Mouse (Mus musculus) lung, embryonic 16.5 days (tissue): ENCODE measurements at regions not wholly inside any gene's neighbourhood (a gene's known extent, or its start where the extent isn't known, plus 50 kb on each side); places are given as distances from the start of the nearest gene placed in this dataset.

Source experiments
- ATAC-seq: fragments of 200-750 bp; cut with Nextera tagmentation; 2 replicates; pipeline ENCODE4 v1.8.0; 2017; ENCODE audit warnings: low read depth, mild to moderate bottlenecking, moderate library complexity
- H3K27ac ChIP-seq: fragments of 300-500 bp; sonication (generic); 2 replicates; pipeline ENCODE4 v1.5.1; 2014; ENCODE audit warnings: mild to moderate bottlenecking, control low read depth, low read length
- H3K27me3 ChIP-seq: fragments of 300-500 bp; sonication (generic); 2 replicates; pipeline ENCODE4 v1.6.1; 2014; ENCODE audit warnings: low read depth, low read length, mixed read lengths; ENCODE audit not compliant: control insufficient read depth, insufficient read depth
- H3K36me3 ChIP-seq: fragments of 300-500 bp; sonication (generic); 2 replicates; pipeline ENCODE4 v1.6.1; 2014; ENCODE audit warnings: low read length; ENCODE audit not compliant: control insufficient read depth, insufficient read depth
- H3K4me1 ChIP-seq: fragments of 300-500 bp; sonication (generic); replicated peaks from 2 replicates; pipeline ENCODE4 v1.6.1; 2014; ENCODE audit warnings: low read length, mixed read lengths; ENCODE audit not compliant: control insufficient read depth, insufficient read depth
- H3K4me2 ChIP-seq: fragments of 300-500 bp; sonication (generic); 2 replicates; pipeline ENCODE4 v1.6.1; 2014; ENCODE audit warnings: low read depth, low read length, control low read depth
- H3K4me3 ChIP-seq: fragments of 300-500 bp; sonication (generic); 2 replicates; pipeline ENCODE4 v1.5.1; 2014; ENCODE audit warnings: mild to moderate bottlenecking, low read length, control low read depth
- H3K9ac ChIP-seq: fragments of 300-500 bp; sonication (generic); 2 replicates; pipeline ENCODE4 v1.6.1; 2014; ENCODE audit warnings: low read length, control low read depth
- H3K9me3 ChIP-seq: fragments of 300-500 bp; sonication (generic); 2 replicates; pipeline ENCODE4 v1.6.1; 2016; ENCODE audit warnings: low read length; ENCODE audit not compliant: control insufficient read depth
- WGBS: fragments of 180-500 bp; shearing (Covaris S2); extraction: QIAGEN DNeasy Blood & Tissue Kit; methylation state at CpG from one replicate; pipeline ENCODE4 v1.1.7; 2014; 5-methylcytosine and 5-hydroxymethylcytosine counted together

- H3K4me3 ChIP-seq = no peak overlapping the region
- ATAC-seq = no peak
- H3K36me3 ChIP-seq = no peaks in the 10 kb centered on the region
- no peak overlapping the region for H3K27ac ChIP-seq
- H3K4me1 ChIP-seq = no peaks in the 10 kb centered on the region
- no peak overlapping the region for H3K4me2 ChIP-seq
- H3K9me3 ChIP-seq = no peaks in the 10 kb centered on the region
- H3K27me3 ChIP-seq = peaks cover 5% of the 10 kb centered on the region; the same call in 1 of the 2 replicates
- H3K9ac ChIP-seq = no peak overlapping the region
Measured at GRCm38 (mm10) chr1:14513662-14514061, 1579.5 kb downstream of the 4930444P10Rik start.

DNA sequence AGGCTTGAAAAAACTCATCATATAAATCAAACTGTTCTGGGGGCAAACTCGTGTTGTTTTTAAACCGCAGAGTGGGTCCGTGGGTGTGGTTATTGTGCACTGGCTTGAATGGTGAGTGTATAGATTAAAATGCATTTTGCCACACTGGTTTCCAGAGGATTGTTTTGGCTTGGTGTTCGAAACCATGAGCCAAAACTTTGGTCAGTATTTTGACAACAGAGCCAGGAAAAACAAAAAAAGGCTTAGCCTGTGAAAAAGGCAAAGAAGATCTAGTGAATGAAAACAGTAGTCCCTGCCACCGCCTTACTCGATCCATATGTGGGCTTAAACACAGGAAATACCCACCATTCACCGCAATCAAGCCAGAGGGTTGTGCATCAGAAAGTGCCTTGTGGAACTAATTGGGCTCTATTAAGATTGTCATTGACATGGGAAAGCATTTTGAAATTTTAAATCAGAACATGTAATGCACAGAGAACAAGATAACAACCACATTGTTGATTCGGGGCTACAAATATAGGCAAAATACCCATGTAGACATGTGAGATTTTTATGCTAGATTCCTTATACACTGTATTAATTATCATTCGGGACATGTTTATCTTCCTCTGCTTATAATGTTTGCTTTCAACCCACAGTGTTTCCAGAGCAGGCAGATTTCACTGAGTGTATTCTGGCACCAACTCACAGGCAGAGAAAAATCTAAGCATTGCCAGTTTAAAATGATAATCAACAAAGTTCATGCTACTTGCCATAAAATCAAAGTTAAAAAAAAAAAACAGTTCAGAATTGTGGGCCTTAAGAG is 1580.4 kb downstream of the 4930444P10Rik start:
- Histone ChIP-seq H3K9me3 (no peaks in the 10 kb centered on the region), H3K36me3 (no peaks in the 10 kb centered on the region), H3K27me3 (peaks cover 13% of the 10 kb centered on the region), H3K4me2 (no peak overlapping the region), H3K27ac (no peak overlapping the region), H3K4me1 (no peaks in the 10 kb centered on the region), H3K4me3 (no peak overlapping the region), H3K9ac (no peak overlapping the region)
- 56% methylated on average over 9 of the region's 9 CpGs for WGBS
- no peak for ATAC-seq

DNA sequence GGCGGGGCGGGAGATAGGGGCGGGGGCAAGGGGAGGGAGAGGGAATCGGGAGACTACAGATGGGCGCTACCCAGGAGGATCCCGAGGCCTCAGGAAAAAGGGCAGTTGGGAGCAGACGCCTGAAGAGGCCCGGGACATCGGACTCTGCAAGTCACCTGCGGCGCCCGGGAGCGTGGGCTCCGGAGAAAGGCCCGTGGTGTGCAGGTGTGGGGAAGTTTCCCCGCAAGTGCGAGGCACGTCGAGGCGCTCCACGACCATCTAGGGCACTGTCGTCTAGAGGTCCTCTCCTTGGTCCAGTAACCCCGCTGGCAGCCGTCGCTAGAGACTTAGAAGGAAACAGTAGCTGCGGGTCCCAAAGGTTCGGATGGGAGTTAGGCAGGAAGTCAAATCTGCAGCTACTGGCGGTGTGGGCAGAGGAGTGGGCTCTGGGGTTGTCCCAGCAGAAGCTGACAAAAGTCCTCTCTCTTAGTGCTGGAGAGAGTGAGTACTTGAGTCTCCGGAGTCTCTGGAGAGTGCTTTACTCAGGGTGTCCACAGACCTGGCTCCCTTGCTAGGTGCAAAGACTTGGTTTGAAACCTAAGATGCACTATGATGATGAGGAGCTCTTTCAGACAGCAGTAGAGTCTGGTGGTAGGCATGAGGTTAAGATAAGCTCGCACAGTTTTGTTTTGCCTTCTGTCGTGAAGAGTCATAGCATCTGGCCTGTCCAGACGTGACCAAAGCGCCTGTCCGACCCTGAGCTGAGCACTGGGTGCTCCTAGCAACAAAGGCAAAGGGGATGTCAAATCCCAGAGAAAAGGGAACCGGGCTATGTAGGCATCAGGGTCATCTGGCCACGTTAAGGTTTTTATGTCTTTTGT is 1586.1 kb downstream of the 4930444P10Rik start:
- H3K4me2 ChIP-seq = peak overlapping the region; percentile 94
- ATAC-seq = peak; percentile 73
- no peaks in the 10 kb centered on the region for H3K36me3 ChIP-seq
- peaks cover 48% of the 10 kb centered on the region for H3K27me3 ChIP-seq
- no peaks in the 10 kb centered on the region for H3K9me3 ChIP-seq
- peak overlapping the region; percentile 41 for H3K9ac ChIP-seq
- WGBS = 5% methylated on average over 35 of the region's 36 CpGs
- no peak overlapping the region for H3K27ac ChIP-seq
- peak overlapping the region; percentile 51 for H3K4me3 ChIP-seq
- peaks cover 14% of the 10 kb centered on the region for H3K4me1 ChIP-seq

DNA sequence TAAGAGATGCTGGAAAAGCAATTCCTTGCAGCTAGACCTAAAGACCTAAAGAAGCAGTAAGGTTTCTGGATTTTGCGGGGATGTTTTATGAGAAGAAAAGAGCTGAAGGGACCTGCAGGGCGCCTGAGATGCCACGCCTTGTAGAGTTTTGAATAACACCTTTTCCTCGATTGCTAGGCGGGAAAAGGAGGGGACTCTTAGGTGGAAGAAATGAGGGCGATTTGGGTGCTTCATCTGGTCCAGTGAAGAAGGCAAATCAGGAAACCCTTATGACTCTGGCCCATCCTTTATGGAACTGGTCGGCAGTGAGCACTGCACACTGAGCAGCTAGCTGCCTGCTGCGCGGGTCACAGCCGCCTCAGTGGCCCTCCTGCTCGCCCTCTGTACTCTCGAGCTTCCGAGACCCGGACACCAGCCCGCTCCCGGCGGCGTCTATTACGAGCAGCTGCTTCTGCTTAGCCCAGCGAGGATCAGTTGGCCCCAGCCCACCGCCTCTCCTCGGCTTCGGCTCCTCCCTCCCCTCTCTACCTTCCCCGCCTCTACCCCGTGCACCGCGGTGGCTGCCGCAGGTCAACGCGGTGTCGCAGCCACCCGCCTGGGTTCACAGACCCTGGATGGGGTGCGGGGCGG is 1586.8 kb downstream of the 4930444P10Rik start:
- Histone ChIP-seq H3K4me1 (peaks cover 14% of the 10 kb centered on the region), H3K4me3 (peak overlapping the region; percentile 51), H3K36me3 (no peaks in the 10 kb centered on the region), H3K9me3 (no peaks in the 10 kb centered on the region), H3K9ac (peak overlapping the region; percentile 41), H3K27ac (no peak overlapping the region), H3K27me3 (peaks cover 48% of the 10 kb centered on the region), H3K4me2 (peak overlapping the region; percentile 94)
- peak; percentile 89 for ATAC-seq
- WGBS = under 1% methylated on average over 34 of the region's 34 CpGs

DNA sequence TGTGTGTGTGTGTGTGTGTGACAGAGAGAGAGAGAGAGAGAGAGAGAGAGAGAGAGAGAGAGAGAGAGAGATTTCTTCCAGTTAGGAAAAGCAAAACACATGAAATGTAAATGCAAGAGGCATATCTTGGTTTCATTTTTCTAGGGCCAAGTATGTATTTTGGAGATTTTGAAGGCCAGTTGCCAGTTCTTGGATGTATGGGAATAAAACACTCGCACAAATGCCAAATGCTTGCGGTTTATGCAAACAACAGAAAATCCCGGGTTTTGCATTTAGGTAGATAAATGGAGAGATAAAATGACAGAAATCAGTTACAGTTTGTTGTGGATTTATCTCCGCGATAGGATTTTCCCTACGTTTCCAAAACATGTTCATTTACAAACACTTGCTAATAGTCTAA is 1587.4 kb downstream of the 4930444P10Rik start:
- H3K4me2 ChIP-seq = peak overlapping the region; percentile 94; the same call in 1 of the 2 replicates
- H3K27ac ChIP-seq = no peak overlapping the region
- WGBS = 11% methylated on average over 6 of the region's 6 CpGs
- peaks cover 14% of the 10 kb centered on the region for H3K4me1 ChIP-seq
- H3K27me3 ChIP-seq = peaks cover 48% of the 10 kb centered on the region
- no peak overlapping the region for H3K9ac ChIP-seq
- peak overlapping the region; percentile 51 for H3K4me3 ChIP-seq
- no peaks in the 10 kb centered on the region for H3K9me3 ChIP-seq
- H3K36me3 ChIP-seq = no peaks in the 10 kb centered on the region
- no peak for ATAC-seq

- peak overlapping the region; percentile 37 for H3K4me2 ChIP-seq
- peak overlapping the region; percentile 20 for H3K4me3 ChIP-seq
- H3K27me3 ChIP-seq = peaks cover 48% of the 10 kb centered on the region
- no peaks in the 10 kb centered on the region for H3K36me3 ChIP-seq
- H3K9ac ChIP-seq = no peak overlapping the region
- H3K27ac ChIP-seq = no peak overlapping the region
- peaks cover 14% of the 10 kb centered on the region for H3K4me1 ChIP-seq
- 4% methylated on average over 12 of the region's 12 CpGs for WGBS
- H3K9me3 ChIP-seq = no peaks in the 10 kb centered on the region
- no peak for ATAC-seq
Measured at GRCm38 (mm10) chr1:14504767-14505343, 1588.3 kb downstream of the 4930444P10Rik start.

- H3K9ac ChIP-seq = no peak overlapping the region
- H3K27me3 ChIP-seq = peaks cover 46% of the 10 kb centered on the region
- no peaks in the 10 kb centered on the region for H3K9me3 ChIP-seq
- ATAC-seq = no peak
- WGBS = 10% methylated on average over 17 of the region's 17 CpGs
- no peak overlapping the region for H3K27ac ChIP-seq
- peak overlapping the region; percentile 8; the same call in 1 of the 2 replicates for H3K4me3 ChIP-seq
- peaks cover 14% of the 10 kb centered on the region for H3K4me1 ChIP-seq
- H3K36me3 ChIP-seq = no peaks in the 10 kb centered on the region
- peak overlapping the region; percentile 37 for H3K4me2 ChIP-seq
Measured at GRCm38 (mm10) chr1:14503881-14504742, 1589.0 kb downstream of the 4930444P10Rik start.

GRCm38 (mm10) chr1:14503193-14503800 is 1589.8 kb downstream of the 4930444P10Rik start:
- ATAC-seq = no peak
- 38% methylated on average over 7 of the region's 7 CpGs for WGBS
- H3K9me3 ChIP-seq = no peaks in the 10 kb centered on the region
- H3K4me2 ChIP-seq = no peak overlapping the region
- no peak overlapping the region for H3K9ac ChIP-seq
- H3K4me1 ChIP-seq = peaks cover 14% of the 10 kb centered on the region
- H3K27ac ChIP-seq = no peak overlapping the region
- no peak overlapping the region for H3K4me3 ChIP-seq
- no peaks in the 10 kb centered on the region for H3K36me3 ChIP-seq
- H3K27me3 ChIP-seq = peaks cover 41% of the 10 kb centered on the region
